Mouse (Mus musculus) hematopoietic stem cell, adult 5-6 weeks (primary cell): ENCODE measurements around the gene Cblc. TPM values are rescaled to one million over a fixed set of nuclear protein-coding genes. Genes with fewer than 3 reads are reported as not detected.

ENCODE experiments used
- ATAC-seq, 2 experiments: fragments of 125-278 bp in 1 of 2; replicated peaks in 1 of 2; 2 replicates each; pipeline ENCODE4 v1.8.0; 2016 to 2017; ENCODE audit warnings: inconsistent platforms in 2 of 2, mild to moderate bottlenecking in 2 of 2, moderate number of reproducible peaks in 2 of 2, low read depth in 1 of 2, moderate TSS enrichment in 1 of 2; ENCODE audit not compliant: low FRiP score in 2 of 2, poor library complexity in 2 of 2, severe bottlenecking in 2 of 2, insufficient read depth in 1 of 2, low TSS enrichment in 1 of 2
- total RNA-seq: library from RNA; stranded (forward); fragments of 172-1452, 232-1000 nt; gene quantifications from 2 replicates; pipeline ENCODE4 v1.2.3, GENCODE M21; 2017

The Cblc gene
- total RNA-seq, 1 experiment from 2014 or later: not detected

DNA sequence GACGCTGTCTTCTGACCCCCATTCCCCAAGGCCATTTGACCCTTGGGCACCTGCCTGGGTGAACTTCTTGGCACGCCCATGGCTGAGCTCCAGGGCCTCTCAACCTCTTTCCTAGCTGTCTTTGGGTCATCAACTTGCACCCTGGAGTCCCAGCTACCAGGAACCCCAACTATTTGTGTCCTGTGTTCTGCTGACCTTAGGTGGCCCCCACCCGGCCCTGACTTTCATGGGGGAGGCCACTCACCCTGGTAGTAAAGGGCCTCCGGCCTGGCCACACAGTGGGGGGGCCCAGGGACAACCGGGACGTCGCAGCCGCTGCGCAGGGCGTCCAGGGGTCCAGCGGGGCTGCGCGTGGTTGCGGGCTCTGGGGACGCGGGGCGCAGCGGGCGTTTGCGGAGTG lies 25.6 kb upstream of the Cblc start:
- ATAC-seq: no peak

DNA sequence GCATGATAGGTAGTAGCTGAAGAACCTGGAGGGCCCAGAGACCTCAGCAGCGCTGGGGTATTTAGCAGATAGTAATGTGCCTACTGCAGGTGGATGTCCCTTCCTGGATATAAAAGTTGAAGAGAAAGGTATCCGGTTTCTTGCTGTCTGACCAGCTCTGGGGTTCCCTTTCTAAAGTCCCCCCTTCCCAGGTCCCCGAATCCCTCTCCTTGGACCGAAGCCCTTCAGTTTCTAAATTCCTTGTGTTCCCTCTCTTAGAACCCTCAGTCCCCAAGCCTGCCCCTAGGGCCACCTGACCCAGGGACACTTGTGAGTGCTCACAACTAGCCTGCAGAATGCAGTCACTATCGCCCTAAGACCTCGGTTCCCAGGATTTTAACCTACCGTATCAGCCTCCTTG lies 25.0 kb upstream of the Cblc start:
- ATAC-seq: no peak

DNA sequence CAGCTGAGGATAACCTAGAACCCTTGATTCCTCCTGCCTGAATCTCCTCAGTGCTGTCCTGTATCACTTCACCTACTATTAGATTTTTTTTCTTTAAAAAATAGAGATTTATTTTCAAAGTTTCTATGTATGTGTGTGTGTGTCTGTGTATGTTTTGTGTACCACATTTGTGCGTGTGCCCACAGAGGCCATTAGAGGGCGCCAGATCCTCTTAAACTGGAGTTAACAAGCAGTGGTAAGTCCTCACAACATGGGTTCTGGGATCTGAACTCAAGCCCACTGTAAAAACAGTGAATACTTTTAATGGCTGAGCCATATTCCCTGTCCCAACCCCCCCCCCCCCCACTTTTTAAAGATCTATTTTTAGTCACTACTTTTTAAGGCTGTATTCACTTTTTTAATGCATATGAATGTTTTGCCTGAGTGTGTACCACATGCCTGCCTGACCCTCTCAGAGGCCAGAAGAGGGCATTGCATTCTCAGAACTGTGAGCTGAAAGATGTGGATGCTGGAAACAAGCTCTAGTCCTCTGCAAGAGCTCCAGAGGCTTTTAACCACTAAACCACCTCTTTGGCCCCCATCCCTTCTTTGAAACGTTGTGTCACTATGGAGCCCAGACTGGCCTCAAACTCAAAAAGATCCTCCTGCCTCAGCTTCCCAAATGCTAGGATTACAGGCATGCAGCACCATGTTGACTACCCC lies 23.9 kb upstream of the Cblc start:
- ATAC-seq: no peak

DNA sequence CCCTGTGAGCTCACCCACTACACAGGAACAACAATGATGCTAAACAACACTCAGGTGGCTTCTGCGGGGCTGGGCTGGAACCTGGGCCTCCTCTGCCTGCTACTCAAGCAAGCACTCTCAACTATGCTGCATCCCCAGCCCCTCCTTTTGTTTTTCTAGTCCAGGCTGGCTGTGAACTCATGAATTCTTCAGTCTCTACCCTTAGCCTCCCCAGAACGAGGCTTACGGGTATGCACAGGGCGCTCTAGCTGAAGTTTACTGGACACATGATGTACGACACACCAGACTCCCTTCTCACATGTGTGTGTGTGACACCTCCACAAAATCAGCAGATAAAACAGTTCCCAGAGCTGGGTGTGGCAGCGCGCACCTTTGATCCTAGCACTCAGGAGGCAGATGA lies 22.3 kb upstream of the Cblc start:
- no peak for ATAC-seq

DNA sequence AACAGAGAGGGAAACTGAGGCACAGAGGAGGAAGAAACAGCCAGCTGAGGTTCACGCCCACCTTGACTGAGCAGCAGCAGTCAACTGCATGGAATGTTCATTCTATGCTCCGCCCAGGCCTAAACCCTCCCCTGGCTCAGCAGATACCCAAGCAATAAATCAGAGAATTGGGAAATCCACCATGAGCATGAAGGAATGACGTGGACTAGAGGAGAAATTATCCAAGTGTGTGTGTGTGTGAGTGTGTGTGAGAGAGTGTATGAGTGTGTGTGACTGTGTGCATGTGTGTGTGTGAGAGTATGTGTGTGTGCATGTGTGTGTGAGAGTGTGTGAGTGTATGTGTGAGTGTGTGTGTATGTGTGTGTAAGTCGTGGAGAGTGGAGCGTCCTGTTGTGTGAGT lies 21.8 kb upstream of the Cblc start:
- ATAC-seq: no peak

DNA sequence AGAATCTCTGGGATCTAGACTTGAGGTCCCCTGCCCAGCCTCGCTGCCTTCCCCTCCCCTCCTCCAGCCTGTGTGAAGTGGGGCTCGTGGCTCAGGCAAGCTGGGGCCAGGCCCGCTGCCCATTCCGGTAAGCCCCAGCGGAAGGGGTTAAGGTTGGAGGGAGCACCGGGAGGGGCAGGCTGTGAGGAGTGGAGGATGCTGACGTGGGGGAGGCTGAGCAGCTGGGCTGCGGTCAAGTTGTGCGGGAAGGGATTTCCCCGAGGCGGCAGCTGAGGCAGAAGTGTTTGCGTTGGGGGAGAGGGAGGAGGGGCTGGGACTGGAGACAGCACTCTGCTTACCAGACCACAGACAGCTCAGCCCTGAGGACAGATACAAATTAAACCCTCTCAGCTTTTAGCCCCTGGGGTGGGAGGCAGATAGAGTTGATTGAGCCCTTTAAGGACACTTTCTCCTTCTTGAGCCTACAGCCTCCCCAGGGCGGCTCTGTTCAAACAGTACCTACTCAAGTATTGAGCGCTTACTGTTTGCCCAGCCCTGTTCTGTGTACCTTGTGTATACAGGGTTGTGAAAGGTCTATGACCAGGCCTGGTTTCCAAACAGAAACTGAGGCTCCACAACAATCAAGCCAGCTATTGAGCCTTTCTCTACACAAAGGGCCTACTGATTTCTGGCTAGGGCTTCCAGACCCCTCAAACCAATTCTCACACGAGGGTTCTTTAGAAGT lies 20.9 kb upstream of the Cblc start:
- ATAC-seq: peak; percentile 86 to 90

DNA sequence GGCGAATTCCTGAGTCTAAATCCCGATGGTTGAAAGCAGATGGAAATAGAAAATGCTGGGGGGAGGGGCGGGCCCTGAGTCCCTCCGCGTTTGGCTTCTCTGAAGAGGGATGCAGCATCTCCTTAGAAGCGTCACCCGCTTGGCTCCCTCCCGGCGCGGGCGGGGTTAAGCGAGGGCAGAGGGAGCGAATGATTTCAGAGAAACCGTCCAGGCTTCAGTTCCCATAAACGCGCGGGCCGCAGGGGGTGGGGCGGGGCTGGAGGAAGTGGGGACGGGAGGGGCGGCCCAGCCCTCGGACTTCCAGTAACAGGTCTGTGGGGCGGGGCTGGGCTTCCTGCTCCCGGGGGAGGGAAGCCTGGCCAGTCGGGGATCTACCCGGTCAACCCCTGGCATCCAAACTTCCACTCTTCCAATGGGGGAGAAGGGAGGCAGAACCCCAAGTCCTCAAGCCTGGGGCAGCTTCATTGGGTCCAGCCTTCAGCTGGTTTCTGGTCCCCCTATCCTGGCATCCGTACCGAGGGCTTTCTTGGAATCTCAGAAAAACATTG lies 19.7 kb upstream of the Cblc start:
- peak; percentile 25 to 54; a peak in 3 of 4 replicates for ATAC-seq

DNA sequence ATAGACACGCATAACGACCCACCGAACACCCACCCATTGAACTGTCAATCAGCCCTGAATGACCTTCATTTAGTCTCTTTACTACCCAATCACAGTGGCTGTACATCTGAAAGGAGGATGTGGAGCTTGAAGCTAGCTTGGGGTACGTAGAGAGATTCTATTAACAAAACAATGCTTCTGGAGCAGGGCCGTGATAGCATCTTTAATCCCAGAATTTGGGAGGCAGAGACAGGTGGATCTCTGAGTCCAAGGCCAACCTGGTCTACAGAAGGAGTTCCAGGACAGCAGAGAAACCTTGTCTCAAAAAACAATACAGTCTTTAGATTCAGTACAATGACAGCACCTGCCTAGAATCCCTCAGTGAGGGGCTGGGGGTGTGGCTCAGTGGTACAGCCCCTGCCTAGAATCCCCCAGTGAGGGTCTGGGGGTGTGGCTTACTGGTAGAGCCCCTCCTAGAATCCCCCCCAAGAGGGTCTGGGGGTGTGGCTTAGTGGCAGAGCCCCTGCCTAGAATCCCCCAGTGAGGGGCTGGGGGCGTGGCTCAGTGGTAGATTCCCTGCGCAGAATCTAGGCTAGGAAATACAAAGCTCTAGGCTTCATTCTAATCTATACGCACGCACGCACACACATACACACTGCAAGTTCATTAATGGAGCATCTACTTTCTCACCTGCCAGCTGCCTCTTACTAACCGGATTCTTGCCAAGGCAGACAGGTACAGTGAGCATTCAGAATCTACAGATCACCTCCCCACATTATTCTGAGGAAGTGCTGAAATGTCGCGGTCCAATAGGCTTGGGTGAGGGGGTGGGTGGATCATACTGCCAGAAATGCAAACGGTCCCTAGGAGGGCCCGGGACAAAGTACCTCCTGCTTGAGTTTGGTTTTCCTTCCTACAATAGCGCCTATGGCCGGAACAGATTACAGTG lies 19.0 kb upstream of the Cblc start:
- ATAC-seq: peak; percentile 9 to 15; a peak in 2 of 4 replicates

DNA sequence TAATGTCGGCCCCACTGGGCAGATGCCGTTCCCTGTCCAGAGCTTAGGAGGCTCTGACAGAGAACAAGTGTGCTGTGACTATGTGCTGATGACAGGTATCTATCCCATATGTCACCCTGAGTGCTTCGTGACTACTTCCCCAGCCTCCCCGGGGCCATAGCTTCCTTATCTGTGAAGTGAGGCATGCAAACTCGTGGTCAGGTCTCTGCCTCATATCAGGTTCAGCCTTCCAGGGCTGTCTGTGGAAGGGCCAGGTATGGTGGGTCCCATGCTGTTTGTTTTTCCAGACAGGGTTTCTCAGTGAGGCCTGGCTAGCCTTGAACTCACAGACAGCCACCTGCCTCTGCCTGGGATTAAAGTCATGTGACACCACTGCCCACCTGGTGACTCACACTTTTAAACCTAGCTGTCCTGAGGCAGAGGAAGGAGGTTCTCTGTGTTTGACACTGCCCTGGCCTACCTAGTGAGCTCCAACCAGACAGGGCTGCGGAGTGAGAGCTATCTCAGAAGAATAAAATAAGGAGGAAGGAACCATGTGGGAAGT lies 17.0 kb upstream of the Cblc start:
- no peak for ATAC-seq

DNA sequence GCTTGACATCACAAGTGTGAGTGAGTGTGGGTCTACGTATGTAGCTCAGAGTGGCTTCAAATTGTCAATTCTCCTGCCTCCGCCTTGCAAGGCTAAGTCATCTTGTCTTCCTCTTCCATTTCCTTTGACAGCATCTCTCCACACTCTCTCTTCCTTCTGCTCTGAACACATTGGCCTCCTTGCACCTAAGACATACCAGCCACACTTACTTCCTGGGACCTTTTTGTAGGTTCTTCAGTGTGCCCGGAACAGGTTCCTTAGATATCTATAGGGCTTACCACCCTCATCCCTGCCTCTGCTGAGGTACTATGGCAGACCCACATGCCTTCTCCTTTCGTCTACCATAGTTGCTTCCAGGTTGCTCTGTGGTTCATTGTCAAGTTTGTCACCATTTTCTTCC lies 16.6 kb upstream of the Cblc start:
- ATAC-seq: no peak

DNA sequence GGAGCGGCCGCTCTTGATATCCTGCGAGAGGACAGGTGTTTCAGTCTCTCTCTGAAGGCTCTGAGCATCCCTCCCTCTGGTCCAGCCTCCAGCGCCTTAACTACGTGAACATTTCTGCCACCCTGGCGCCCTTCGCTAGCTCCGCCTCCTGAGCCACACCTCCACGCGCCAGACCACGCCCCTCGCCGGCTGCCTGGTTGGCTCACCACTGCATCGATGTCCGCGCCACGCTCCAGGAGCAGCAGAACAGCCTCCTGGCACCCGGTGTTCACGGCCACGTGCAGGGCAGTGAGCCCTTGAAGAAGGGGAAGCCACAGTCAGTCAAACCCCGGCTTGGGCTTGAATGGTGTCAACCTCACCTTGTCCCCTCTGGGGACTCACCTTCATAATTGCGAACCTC lies 14.5 kb upstream of the Cblc start:
- no peak for ATAC-seq

DNA sequence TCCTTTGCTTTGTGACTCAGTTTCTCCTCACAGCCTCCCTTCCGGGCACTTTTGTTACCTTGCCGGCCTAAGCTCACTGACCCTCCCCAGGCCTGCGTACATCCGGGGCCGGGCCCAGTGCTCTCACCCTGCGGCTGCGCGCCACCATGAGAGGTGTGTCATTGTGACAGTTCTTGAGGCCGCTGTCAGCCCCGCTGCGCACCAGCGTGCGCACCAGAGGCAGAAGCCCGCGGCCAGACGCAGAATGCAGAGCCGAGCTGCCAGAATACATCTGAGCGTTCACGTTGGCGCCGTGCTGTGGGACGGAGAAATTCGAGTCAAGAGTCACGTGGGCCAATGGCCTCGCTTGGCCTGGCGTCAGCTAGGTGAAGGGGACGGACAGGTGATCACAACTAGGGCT lies 12.8 kb upstream of the Cblc start:
- ATAC-seq: no peak

DNA sequence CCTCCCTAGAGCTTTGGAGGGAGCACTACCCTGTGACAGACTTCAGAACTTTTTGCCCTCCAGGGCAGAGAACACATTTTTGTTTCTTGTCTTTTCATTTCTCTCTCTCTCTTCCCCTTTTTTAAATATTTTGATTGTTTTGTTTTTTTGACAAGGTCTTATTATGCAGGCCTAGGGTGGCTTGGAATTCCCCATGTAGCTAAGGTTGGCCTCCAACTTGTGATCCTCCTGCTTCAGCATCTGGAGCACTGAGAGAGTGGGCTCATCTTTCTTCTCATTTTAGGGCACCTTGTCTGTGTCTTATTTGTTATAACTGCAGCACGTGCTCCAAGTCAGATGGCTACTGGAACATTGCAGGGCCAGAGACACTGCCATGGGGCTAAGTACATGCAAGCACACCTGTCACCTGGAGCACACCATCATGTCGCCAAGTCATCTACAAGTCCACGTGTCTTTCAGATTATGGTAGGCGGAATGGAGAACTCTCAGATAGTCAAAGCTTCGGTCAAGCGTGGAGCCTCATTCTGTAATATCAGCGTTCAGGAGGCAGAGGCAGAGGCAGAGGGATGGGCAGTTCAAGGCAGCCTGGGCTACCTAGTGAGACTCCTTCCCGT lies 9.9 kb upstream of the Cblc start:
- no peak for ATAC-seq

DNA sequence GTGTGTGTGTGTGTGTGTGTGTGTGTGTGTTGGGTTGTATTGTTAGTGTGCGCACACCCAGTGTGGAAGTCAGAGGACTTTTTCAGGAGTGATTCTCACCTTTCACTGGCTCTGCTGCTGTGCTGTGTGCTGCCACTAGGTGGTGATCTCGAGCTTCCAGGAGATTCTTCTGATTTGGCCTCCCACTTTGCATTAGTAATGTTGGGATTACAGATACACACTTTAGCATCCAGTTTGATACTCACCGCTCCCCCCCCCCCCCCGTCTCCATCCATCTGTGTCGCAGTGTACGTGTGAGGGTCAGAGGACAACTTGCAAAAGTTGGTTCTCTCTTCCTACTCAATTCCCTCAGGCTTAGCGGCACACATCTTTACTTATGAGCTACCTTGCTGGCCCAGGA lies 6.4 kb upstream of the Cblc start:
- ATAC-seq: peak; percentile 71 to 83

DNA sequence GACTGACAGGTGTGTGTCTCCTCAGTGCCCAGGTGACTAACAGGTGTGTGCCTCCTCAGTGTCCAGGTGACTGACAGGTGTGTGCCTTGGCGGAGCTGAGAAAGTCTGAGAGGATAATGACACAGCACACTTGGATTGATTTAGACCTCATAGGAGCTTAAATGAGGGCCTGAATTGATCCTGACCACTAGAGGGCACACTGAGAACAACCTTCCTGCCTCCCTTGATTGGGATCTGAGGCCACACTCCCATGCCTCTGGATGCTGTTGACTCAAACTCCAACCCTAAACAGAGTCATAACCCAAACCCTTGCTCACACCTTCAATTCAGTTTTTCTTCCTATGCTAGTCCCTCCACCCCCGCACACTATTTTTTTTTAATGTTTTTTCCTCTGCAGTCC lies 4.2 kb upstream of the Cblc start:
- peak; percentile 28 to 57; a peak in 1 of 4 replicates for ATAC-seq

DNA sequence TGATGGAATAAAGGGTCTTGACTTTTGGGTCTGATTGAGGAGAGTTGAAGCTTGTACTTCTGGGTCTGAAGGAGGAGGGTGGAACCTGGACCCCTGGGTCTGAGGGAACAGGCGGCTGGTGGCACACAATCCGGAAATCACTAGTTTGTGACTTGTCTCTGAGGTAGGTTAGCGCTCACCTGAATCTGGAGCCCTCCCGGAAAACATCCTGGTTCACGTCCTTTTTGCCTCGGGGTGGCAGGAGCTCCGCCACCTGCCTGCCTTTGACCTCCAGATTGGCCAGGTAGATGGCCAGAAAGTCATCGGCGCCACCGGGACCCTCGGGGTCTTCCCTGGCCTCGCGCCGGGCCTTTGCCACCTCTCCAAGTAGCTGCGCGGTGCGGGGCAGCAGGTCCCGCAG lies 355 bp downstream of the Cblc start:
- no peak for ATAC-seq

DNA sequence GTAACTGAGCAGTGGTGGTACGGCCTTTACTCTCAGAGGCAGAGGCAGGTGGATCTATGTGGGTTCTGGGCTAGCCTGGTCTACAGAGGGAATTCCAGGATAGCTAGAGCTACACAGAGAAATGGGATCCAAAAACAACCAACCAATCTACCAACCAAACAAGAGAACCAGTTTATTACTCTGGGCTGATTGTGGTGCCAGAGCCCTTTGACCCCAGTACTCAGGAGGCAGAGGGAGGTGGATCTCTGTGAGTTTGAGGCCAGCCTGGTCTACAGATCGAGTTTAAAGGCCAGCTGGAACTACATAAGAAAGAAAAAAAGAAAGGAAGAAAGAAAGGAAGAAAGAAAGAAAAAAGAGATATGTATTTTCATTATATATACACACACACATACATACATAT lies 1.4 kb downstream of the Cblc start:
- ATAC-seq: no peak
